Comparison of ENCODE assay signal across 9 mouse cellular contexts in genomic region chr16:23982891-23983588, GRCm38 (mm10). TPM values are rescaled to one million over a fixed set of nuclear protein-coding genes. Genes with fewer than 3 reads are reported as not detected.
DNase-seq lines count a peak whose midpoint lies in the region; ATAC-seq lines count a peak whose summit lies in the region.
"Had no signal": no experiment of that assay in that cellular context is flagged by ENCODE, and none has a peak within 500 bp of the region (broad histone marks: within the 10 kb centered on the region; RNA-seq: fewer than 3 reads in every experiment).

No protein-coding gene starts in this region.

- peaks cover 2% of the 10 kb centered on the region; the same call in 1 of the 2 replicates for H3K4me1 ChIP-seq in embryonic facial prominence, embryonic 11.5 days (ENCODE audit: control insufficient read depth, insufficient read depth, low read length)
- H3K4me1 ChIP-seq in heart, embryonic 12.5 days (replicated peaks) = peaks cover 39% of the 10 kb centered on the region
- peaks cover 54% of the 10 kb centered on the region for H3K4me1 ChIP-seq in kidney, embryonic 16.5 days (ENCODE audit: insufficient read depth, low read length)
- H3K4me1 ChIP-seq in liver, embryonic 16.5 days (ENCODE audit: control insufficient read depth, low read depth, low read length) = peaks cover 3% of the 10 kb centered on the region; the same call in 1 of the 2 replicates

- H3K27ac ChIP-seq in embryonic facial prominence, embryonic 11.5 days (replicated peaks; ENCODE audit: low read depth, low read length) = no peak overlapping the region
- H3K27ac ChIP-seq in heart, embryonic 12.5 days (ENCODE audit: poor library complexity, severe bottlenecking) = no peak overlapping the region
- peak overlapping the region; percentile 35; the same call in 1 of the 2 replicates for H3K27ac ChIP-seq in kidney, embryonic 16.5 days (ENCODE audit: low read length)
- no peak overlapping the region for H3K27ac ChIP-seq in liver, embryonic 16.5 days (ENCODE audit: low read length)

- peak overlapping the region; percentile 32 for H3K4me3 ChIP-seq in embryonic facial prominence, embryonic 11.5 days (ENCODE audit: low read depth, low read length)
- H3K4me3 ChIP-seq in heart, embryonic 12.5 days = peak overlapping the region; percentile 58
- peak overlapping the region; percentile 52 for H3K4me3 ChIP-seq in kidney, embryonic 16.5 days (ENCODE audit: low read length)
- H3K4me3 ChIP-seq in liver, embryonic 16.5 days (ENCODE audit: low read depth, low read length) = peak overlapping the region; percentile 58

- H3K9ac ChIP-seq in embryonic facial prominence, embryonic 11.5 days (replicated peaks; ENCODE audit: low read length) = no peak overlapping the region
- peak overlapping the region; percentile 68 for H3K9ac ChIP-seq in heart, embryonic 12.5 days
- peak overlapping the region; percentile 53 for H3K9ac ChIP-seq in kidney, embryonic 16.5 days (replicated peaks; ENCODE audit: low read length)
- H3K9ac ChIP-seq in liver, embryonic 16.5 days (ENCODE audit: low read depth, low read length) = peak overlapping the region; percentile 25; the same call in 1 of the 2 replicates

- H3K4me2 ChIP-seq in embryonic facial prominence, embryonic 11.5 days (ENCODE audit: low read depth, low read length) = peak overlapping the region; percentile 47
- peak overlapping the region; percentile 97 for H3K4me2 ChIP-seq in heart, embryonic 12.5 days
- peak overlapping the region; percentile 99 for H3K4me2 ChIP-seq in kidney, embryonic 16.5 days (replicated peaks; ENCODE audit: low read depth, low read length)
- H3K4me2 ChIP-seq in liver, embryonic 16.5 days (ENCODE audit: low read depth, low read length) = peak overlapping the region; percentile 77

- ATAC-seq in embryonic facial prominence, embryonic 11.5 days (replicated peaks; ENCODE audit: insufficient number of reproducible peaks, low FRiP score, low TSS enrichment, low read depth) = no peak
- ATAC-seq in heart, embryonic 12.5 days (ENCODE audit: insufficient number of reproducible peaks, low FRiP score) = no peak
- no peak for ATAC-seq in kidney, embryonic 16.5 days (ENCODE audit: low FRiP score, low TSS enrichment)
- ATAC-seq in liver, embryonic 16.5 days (ENCODE audit: low read depth) = no peak

- no peaks in the 10 kb centered on the region for H3K36me3 ChIP-seq in embryonic facial prominence, embryonic 11.5 days (replicated peaks; ENCODE audit: control insufficient read depth, insufficient read depth, low read depth, low read length)
- H3K36me3 ChIP-seq in heart, embryonic 12.5 days = no peaks in the 10 kb centered on the region
- no peaks in the 10 kb centered on the region for H3K36me3 ChIP-seq in kidney, embryonic 16.5 days (ENCODE audit: insufficient read depth, low read length)
- no peaks in the 10 kb centered on the region for H3K36me3 ChIP-seq in liver, embryonic 16.5 days (ENCODE audit: control insufficient read depth, insufficient read depth)

- under 1% methylated on average over 33 of the region's 33 CpGs for WGBS in embryonic facial prominence, embryonic 11.5 days
- WGBS in heart, embryonic 12.5 days = under 1% methylated on average over 33 of the region's 33 CpGs
- under 1% methylated on average over 33 of the region's 33 CpGs for WGBS in kidney, embryonic 16.5 days
- under 1% methylated on average over 33 of the region's 33 CpGs for WGBS in liver, embryonic 16.5 days (ENCODE audit: insufficient replicate concordance)

- peaks cover 9% of the 10 kb centered on the region for H3K27me3 ChIP-seq in embryonic facial prominence, embryonic 11.5 days (ENCODE audit: control insufficient read depth, insufficient read depth, low read length)
- peaks cover 18% of the 10 kb centered on the region for H3K27me3 ChIP-seq in heart, embryonic 12.5 days (replicated peaks)
- peaks cover 18% of the 10 kb centered on the region for H3K27me3 ChIP-seq in kidney, embryonic 16.5 days (ENCODE audit: insufficient read depth, low read length)
- H3K27me3 ChIP-seq in liver, embryonic 16.5 days (ENCODE audit: control insufficient read depth, insufficient read depth, low read depth, low read length) = peaks cover 81% of the 10 kb centered on the region

- peak; percentile 75 to 76 for DNase-seq in left cerebral cortex, adult 18-20 months (ENCODE audit: low spot score in 2 of 2)
- no peak for DNase-seq in left cerebral cortex, adult 8-10 months (ENCODE audit: low spot score in 2 of 2)
- DNase-seq in embryonic facial prominence, embryonic 11.5 days (ENCODE audit: low spot score) = peak; percentile 67
- peak; percentile 53 for DNase-seq in ovary, postnatal 10 days (ENCODE audit: low spot score)
- DNase-seq in thymus, postnatal 14 days = peak; percentile 89

- H3K9me3 ChIP-seq in embryonic facial prominence, embryonic 11.5 days (replicated peaks; ENCODE audit: control insufficient read depth, low read length) = no peaks in the 10 kb centered on the region
- no peaks in the 10 kb centered on the region for H3K9me3 ChIP-seq in heart, embryonic 12.5 days (replicated peaks)
- no peaks in the 10 kb centered on the region for H3K9me3 ChIP-seq in kidney, embryonic 16.5 days (ENCODE audit: low read length)
- no peaks in the 10 kb centered on the region for H3K9me3 ChIP-seq in liver, embryonic 16.5 days (replicated peaks; ENCODE audit: control insufficient read depth, low read length)

RNA-seq across cellular contexts. Expression of gene Gm37419, which starts 5.2 kb away (rescaled TPM):
- total RNA-seq in left cerebral cortex, adult 18-20 months (2021) = not detected
- total RNA-seq in left cerebral cortex, adult 8-10 months (2022) = not detected
- not detected in 2 replicates for polyA plus RNA-seq in embryonic facial prominence, embryonic 11.5 days (2014; fragmentation: Nextera tagmentation; extraction: Ambion mirVana)
- not detected in 2 replicates for polyA plus RNA-seq in heart, embryonic 12.5 days (2016; fragmentation: Nextera tagmentation; extraction: Ambion mirVana)
- not detected in 2 replicates for polyA plus RNA-seq in kidney, embryonic 16.5 days (2015; fragmentation: Nextera tagmentation; extraction: Ambion mirVana)
- polyA plus RNA-seq in liver, embryonic 16.5 days (2015; fragmentation: Nextera tagmentation; extraction: Ambion mirVana) = not detected in 2 replicates
- total RNA-seq: neutrophil, adult 5-6 weeks had no signal

RNA-seq across cellular contexts. Expression of gene Bcl6, which starts 5.6 kb away (rescaled TPM):
- total RNA-seq in left cerebral cortex, adult 18-20 months (2021) = 10 to 100 TPM; 28.4 TPM
- 10 to 100 TPM; 21.1 to 25.7 (median 24.3) TPM for total RNA-seq in left cerebral cortex, adult 8-10 months (2022)
- polyA plus RNA-seq in embryonic facial prominence, embryonic 11.5 days (2014; fragmentation: Nextera tagmentation; extraction: Ambion mirVana) = 0.25 and 0.56 TPM in 2 replicates
- 0.24 and 0.35 TPM in 2 replicates for polyA plus RNA-seq in heart, embryonic 12.5 days (2016; fragmentation: Nextera tagmentation; extraction: Ambion mirVana)
- 0.84 and 0.94 TPM in 2 replicates for polyA plus RNA-seq in kidney, embryonic 16.5 days (2015; fragmentation: Nextera tagmentation; extraction: Ambion mirVana)
- 0.28 TPM in 2 replicates for polyA plus RNA-seq in liver, embryonic 16.5 days (2015; fragmentation: Nextera tagmentation; extraction: Ambion mirVana)

RNA-seq across cellular contexts. Expression of gene Rtp2, which starts 50.8 kb away (rescaled TPM):
- under 1 TPM in 1 of 2 experiments, not detected in 1; 0.42 TPM for total RNA-seq in left cerebral cortex, adult 18-20 months (2021)
- total RNA-seq in left cerebral cortex, adult 8-10 months (2022) = under 1 TPM in 2 of 4 experiments, not detected in 2; 0.18 to 0.32 TPM
- polyA plus RNA-seq in embryonic facial prominence, embryonic 11.5 days (2014; fragmentation: Nextera tagmentation; extraction: Ambion mirVana) = not detected in 2 replicates
- polyA plus RNA-seq in heart, embryonic 12.5 days (2016; fragmentation: Nextera tagmentation; extraction: Ambion mirVana) = not detected in 2 replicates
- polyA plus RNA-seq in kidney, embryonic 16.5 days (2015; fragmentation: Nextera tagmentation; extraction: Ambion mirVana) = not detected in 2 replicates
- not detected in 2 replicates for polyA plus RNA-seq in liver, embryonic 16.5 days (2015; fragmentation: Nextera tagmentation; extraction: Ambion mirVana)
- total RNA-seq: neutrophil, adult 5-6 weeks had no signal

Comparison
In these comparisons a context has a peak if more than half of its experiments do, and no peak if none do; other contexts are left out.
1. DNase-seq: peak in left cerebral cortex, adult 18-20 months (2 of 2), embryonic facial prominence, embryonic 11.5 days (single experiment), ovary, postnatal 10 days (single experiment) and thymus, postnatal 14 days (single experiment); none in left cerebral cortex, adult 8-10 months (0 of 2).
2. H3K4me2 ChIP-seq: peak in every context shown above with its lines; median percentile 99 in kidney, embryonic 16.5 days; 97 in heart, embryonic 12.5 days; 77 in liver, embryonic 16.5 days; 47 in embryonic facial prominence, embryonic 11.5 days.
3. Peak in every context shown above with its lines, with median percentiles within 50 percentile points of each other: H3K4me3 ChIP-seq.